Mouse (Mus musculus) liver, postnatal 0 days (tissue): Measurements from ENCODE around the gene Mroh8.

ENCODE experiments used
- CTCF ChIP-seq: sonication (generic); IDR thresholded peaks from 2 replicates; pipeline ENCODE4 v1.5.1; 2016; ENCODE audit warnings: antibody characterized with exemption, low read depth
- EP300 ChIP-seq: IDR thresholded peaks from 2 replicates; pipeline ENCODE4 v1.6.1; 2016; ENCODE audit warnings: antibody characterized with exemption, low read depth, mild to moderate bottlenecking

DNA sequence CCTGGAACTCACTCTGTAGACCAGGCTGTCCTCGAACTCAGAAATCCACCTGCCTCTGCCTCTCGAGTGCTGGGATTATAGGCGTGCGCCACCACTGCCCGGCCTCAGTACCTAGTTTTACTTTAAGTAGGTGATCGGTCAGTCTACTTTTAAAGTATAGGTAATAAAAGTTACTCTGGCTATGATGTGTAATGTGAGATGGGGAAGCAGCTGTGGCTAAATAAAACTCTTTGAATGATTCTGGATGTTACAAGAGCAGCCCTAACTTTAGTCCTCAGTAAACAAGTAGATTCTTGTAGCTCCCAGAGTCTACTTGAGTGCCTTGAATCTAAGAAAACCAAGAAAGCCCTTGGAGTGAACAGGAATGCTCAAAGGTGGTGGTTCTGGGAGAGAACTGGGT lies 106.4 kb downstream of the Mroh8 start:
- TF ChIP-seq CTCF (no peak), EP300 (no peak)
